Mouse (Mus musculus): ENCODE data around the gene Tecpr1. TPM values are rescaled to one million over a fixed set of nuclear protein-coding genes. Genes with fewer than 3 reads are reported as not detected.

Tecpr1 gene
- total and polyA plus RNA-seq, 2 experiments from 2014 or later, result 13.5 to 28.3 TPM

DNA sequence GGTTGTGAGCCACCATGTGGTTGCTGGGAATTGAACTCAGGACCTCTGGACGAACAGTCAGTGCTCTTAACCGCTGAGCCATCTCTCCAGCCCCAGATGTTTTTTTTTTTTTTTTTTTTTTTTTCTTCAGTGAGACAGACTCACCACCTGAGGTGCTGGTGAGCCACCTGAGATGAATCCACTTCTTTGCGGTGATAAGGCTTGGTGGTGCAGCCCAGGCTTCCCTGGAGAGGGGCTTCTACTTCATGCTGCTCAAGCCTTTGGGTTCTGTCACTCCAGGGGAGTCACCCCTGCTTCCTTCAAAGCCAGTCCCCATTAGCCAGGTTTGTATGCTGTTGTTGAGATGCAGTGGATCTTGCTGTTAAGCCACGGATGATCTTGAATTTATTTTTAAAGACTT lies 29.8 kb upstream of the Tecpr1 start:
- 71% methylated on average over 4 of the region's 4 CpGs for WGBS
- DNase-seq (ENCODE audit: low spot score), result no peak
- no peak overlapping the region for H3K9ac ChIP-seq (replicated peaks; ENCODE audit: low read depth, low read length)

DNA sequence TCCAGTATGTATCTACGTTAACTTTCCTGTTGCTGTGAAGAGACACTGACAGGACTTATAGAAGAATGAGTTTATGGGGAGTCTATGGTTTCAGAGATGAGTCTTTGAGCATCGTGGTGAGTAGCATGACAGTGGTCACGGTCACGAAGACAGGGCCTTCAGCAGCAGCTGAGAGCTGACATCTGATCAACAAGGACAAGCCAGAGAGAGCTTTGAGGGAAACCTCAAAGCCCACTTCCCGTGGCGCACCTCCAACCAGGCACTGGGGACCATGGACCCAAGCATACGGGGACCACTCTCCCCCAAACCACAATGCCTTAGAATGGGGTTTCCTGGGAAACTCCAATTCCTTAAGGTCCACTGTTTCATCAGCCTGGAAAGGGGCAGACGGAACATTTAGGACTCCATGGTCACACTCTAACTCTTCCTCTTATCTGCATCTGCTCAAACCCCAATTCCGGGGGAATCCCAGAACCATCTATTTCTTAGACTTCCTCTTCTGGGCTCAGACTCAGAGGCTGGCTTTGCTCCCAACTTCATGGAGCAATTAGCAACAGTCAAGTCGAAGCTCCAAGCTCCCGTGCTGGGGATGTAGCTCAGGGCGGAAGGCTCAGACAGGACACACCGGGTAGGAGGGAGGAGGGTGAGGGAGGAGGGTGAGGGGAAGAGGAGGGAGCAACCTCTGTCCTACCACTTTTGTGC lies 28.6 kb upstream of the Tecpr1 start:
- Histone ChIP-seq H3K9me3 (replicated peaks; ENCODE audit: control insufficient read depth, low read length) (0 out of 2 replicates have a peak, but pooled peaks cover 4% of the 10 kb centered on the region), H3K27me3 (ENCODE audit: control insufficient read depth, insufficient read depth, low read length) (no peaks in the 10 kb centered on the region), H3K4me2 (ENCODE audit: low read depth, low read length) (no peak overlapping the region), H3K4me3 (ENCODE audit: low read depth, low read length) (no peak overlapping the region), H3K9ac (replicated peaks; ENCODE audit: low read depth, low read length) (no peak overlapping the region), H3K36me3 (replicated peaks; ENCODE audit: control insufficient read depth, insufficient read depth, low read length) (no peaks in the 10 kb centered on the region), H3K4me1 (ENCODE audit: control insufficient read depth, insufficient read depth) (peaks cover 26% of the 10 kb centered on the region), H3K27ac (ENCODE audit: low read depth) (no peak overlapping the region)
- no peak for TF ChIP-seq EP300 (IDR thresholded peaks at IDR 0.05; ENCODE audit: low read depth)
- TF ChIP-seq CTCF (IDR thresholded peaks at IDR 0.05; ENCODE audit: low read depth), result no peak
- ATAC-seq (ENCODE audit: insufficient read depth, low read depth), result no peak
- DNase-seq (ENCODE audit: low spot score), result no peak
- WGBS, result 80% methylated on average over 13 of the region's 13 CpGs

More for the DNA sequence above, 29.8 kb upstream of the Tecpr1 start:
- H3K27me3 ChIP-seq (ENCODE audit: control insufficient read depth, insufficient read depth, low read length), result no peaks in the 10 kb centered on the region
- H3K4me3 ChIP-seq (ENCODE audit: low read depth, low read length), result no peak overlapping the region
- H3K4me2 ChIP-seq (ENCODE audit: low read depth, low read length), result no peak overlapping the region
- peaks cover 27% of the 10 kb centered on the region for H3K4me1 ChIP-seq (ENCODE audit: control insufficient read depth, insufficient read depth)
- H3K9me3 ChIP-seq (replicated peaks; ENCODE audit: control insufficient read depth, low read length), result 0 out of 2 replicates have a peak, but pooled peaks cover 4% of the 10 kb centered on the region
- no peaks in the 10 kb centered on the region for H3K36me3 ChIP-seq (replicated peaks; ENCODE audit: control insufficient read depth, insufficient read depth, low read length)
- H3K27ac ChIP-seq (ENCODE audit: low read depth), result no peak overlapping the region
- ATAC-seq (ENCODE audit: insufficient read depth, low read depth), result no peak
- TF ChIP-seq CTCF (IDR thresholded peaks at IDR 0.05; ENCODE audit: low read depth), result no peak
- TF ChIP-seq EP300 (IDR thresholded peaks at IDR 0.05; ENCODE audit: low read depth), result no peak

DNA sequence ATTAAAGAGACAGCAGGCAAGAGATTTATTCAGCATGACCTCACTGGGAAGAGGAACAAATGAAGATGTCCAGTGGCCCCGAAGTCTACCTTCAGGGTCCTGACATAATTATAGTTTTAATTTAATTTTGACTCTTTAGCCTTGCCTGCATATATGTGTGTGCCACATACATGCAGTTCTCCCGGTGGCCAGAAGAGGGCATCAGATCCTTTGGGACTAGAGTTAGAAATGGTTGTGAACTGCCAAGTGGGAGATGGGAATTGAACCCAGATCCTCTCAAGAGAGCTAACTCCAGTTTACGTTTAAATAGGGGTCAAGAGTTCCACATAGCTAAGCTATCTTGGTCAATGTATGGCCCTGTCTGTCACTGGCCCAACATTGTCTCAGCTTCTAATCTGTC lies 26.5 kb upstream of the Tecpr1 start:
- Histone ChIP-seq H3K9me3 (replicated peaks; ENCODE audit: control insufficient read depth, low read length) (0 out of 2 replicates have a peak, but pooled peaks cover 4% of the 10 kb centered on the region), H3K36me3 (replicated peaks; ENCODE audit: control insufficient read depth, insufficient read depth, low read length) (no peaks in the 10 kb centered on the region), H3K4me3 (ENCODE audit: low read depth, low read length) (no peak overlapping the region), H3K4me1 (ENCODE audit: control insufficient read depth, insufficient read depth) (peaks cover 21% of the 10 kb centered on the region), H3K27ac (ENCODE audit: low read depth) (no peak overlapping the region), H3K4me2 (ENCODE audit: low read depth, low read length) (no peak overlapping the region), H3K27me3 (ENCODE audit: control insufficient read depth, insufficient read depth, low read length) (no peaks in the 10 kb centered on the region), H3K9ac (replicated peaks; ENCODE audit: low read depth, low read length) (no peak overlapping the region)
- ATAC-seq (ENCODE audit: insufficient read depth, low read depth) (no peak), DNase-seq (ENCODE audit: low spot score) (no peak)
- WGBS, result 83% methylated on average over 3 of the region's 3 CpGs
- TF ChIP-seq EP300 (IDR thresholded peaks at IDR 0.05; ENCODE audit: low read depth), result no peak
- TF ChIP-seq CTCF (IDR thresholded peaks at IDR 0.05; ENCODE audit: low read depth), result peak; percentile 32

DNA sequence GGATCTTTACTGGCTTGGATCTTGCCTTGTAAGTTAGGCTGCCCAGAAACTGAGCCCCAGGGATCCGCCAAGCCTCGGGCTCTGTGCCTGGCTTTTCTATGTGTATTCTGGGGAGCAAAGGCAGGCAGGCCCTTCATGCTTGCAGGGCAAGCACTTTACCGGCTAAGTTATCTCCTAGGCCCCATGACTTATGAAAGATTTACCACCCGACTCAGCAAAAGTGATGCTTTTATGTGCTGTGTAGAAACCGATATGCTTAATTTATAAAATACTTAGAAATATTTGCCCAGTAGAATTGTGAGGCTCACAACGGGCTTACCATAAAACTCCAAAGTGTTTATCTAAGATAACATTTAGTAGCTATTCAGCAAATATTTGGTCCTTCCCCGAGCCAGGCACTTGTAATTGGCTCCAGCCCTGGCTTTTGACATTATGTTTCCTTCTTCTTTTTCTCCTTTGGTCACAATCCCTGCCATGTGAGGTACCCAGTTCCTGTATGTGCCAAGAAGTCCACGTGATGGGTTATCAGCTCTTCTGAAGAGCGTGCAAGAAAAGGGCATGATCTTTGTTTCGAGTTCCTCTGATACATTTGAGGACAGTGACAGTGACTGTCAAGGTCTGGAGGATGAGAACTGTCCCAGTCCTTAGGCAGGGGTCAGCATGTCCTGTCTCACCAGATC lies 24.6 kb upstream of the Tecpr1 start:
- 33% methylated on average over 10 of the region's 10 CpGs for WGBS
- H3K9ac ChIP-seq (replicated peaks; ENCODE audit: low read depth, low read length), result no peak overlapping the region
- DNase-seq (ENCODE audit: low spot score) (peak; percentile 66), ATAC-seq (ENCODE audit: insufficient read depth, low read depth) (peak; percentile 37)
- H3K9me3 ChIP-seq (replicated peaks; ENCODE audit: control insufficient read depth, low read length), result 0 out of 2 replicates have a peak, but pooled peaks cover 4% of the 10 kb centered on the region
- H3K27ac ChIP-seq (ENCODE audit: low read depth), result peak overlapping the region; percentile 67
- TF ChIP-seq EP300 (IDR thresholded peaks at IDR 0.05; ENCODE audit: low read depth), result 0 out of 2 replicates have a peak, but pooled peaks have one; percentile 1
- TF ChIP-seq CTCF (IDR thresholded peaks at IDR 0.05; ENCODE audit: low read depth), result no peak
- H3K4me2 ChIP-seq (ENCODE audit: low read depth, low read length), result no peak overlapping the region
- no peaks in the 10 kb centered on the region for H3K27me3 ChIP-seq (ENCODE audit: control insufficient read depth, insufficient read depth, low read length)
- H3K36me3 ChIP-seq (replicated peaks; ENCODE audit: control insufficient read depth, insufficient read depth, low read length), result no peaks in the 10 kb centered on the region
- peaks cover 17% of the 10 kb centered on the region; the same call in 1 of the 2 replicates for H3K4me1 ChIP-seq (ENCODE audit: control insufficient read depth, insufficient read depth)
- H3K4me3 ChIP-seq (ENCODE audit: low read depth, low read length), result no peak overlapping the region

DNA sequence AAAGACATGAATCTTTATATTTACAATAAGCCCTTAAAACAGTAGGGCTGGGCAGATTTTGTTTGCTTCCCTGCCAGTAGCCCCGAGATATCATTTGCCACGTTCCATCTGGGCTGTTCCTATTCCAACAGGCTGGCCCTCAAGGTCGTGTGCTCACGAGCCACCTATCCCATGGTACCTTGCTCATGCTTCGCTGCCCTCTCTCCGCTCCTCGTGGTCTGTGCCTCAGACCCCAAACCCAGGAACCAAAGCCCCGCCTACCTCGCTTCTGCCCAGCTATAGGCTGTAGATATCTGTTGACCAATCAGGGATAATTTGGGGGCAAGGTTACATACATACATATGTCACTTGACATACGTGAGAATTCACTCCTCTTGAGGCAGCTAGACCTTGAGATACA lies 23.9 kb upstream of the Tecpr1 start:
- Histone ChIP-seq H3K4me3 (ENCODE audit: low read depth, low read length) (no peak overlapping the region), H3K4me2 (ENCODE audit: low read depth, low read length) (no peak overlapping the region), H3K36me3 (replicated peaks; ENCODE audit: control insufficient read depth, insufficient read depth, low read length) (no peaks in the 10 kb centered on the region), H3K9ac (replicated peaks; ENCODE audit: low read depth, low read length) (no peak overlapping the region), H3K4me1 (ENCODE audit: control insufficient read depth, insufficient read depth) (peaks cover 17% of the 10 kb centered on the region; the same call in 1 of the 2 replicates), H3K27ac (ENCODE audit: low read depth) (no peak overlapping the region), H3K27me3 (ENCODE audit: control insufficient read depth, insufficient read depth, low read length) (no peaks in the 10 kb centered on the region), H3K9me3 (replicated peaks; ENCODE audit: control insufficient read depth, low read length) (0 out of 2 replicates have a peak, but pooled peaks cover 4% of the 10 kb centered on the region)
- ATAC-seq (ENCODE audit: insufficient read depth, low read depth) (no peak), DNase-seq (ENCODE audit: low spot score) (no peak)
- WGBS, result 72% methylated on average over 10 of the region's 10 CpGs
- TF ChIP-seq EP300 (IDR thresholded peaks at IDR 0.05; ENCODE audit: low read depth) (no peak), CTCF (IDR thresholded peaks at IDR 0.05; ENCODE audit: low read depth) (no peak)
